Mouse (Mus musculus) cerebral cortex, adult 2 months (tissue): Measurements from ENCODE around the gene Mfsd12.

ENCODE experiments used
- WGBS: fragments of 180-500 bp; shearing (Covaris S2); methylation state at CpG from one replicate; pipeline ENCODE4 v1.1.7; 2018; 5-methylcytosine and 5-hydroxymethylcytosine counted together

Mfsd12 gene

DNA sequence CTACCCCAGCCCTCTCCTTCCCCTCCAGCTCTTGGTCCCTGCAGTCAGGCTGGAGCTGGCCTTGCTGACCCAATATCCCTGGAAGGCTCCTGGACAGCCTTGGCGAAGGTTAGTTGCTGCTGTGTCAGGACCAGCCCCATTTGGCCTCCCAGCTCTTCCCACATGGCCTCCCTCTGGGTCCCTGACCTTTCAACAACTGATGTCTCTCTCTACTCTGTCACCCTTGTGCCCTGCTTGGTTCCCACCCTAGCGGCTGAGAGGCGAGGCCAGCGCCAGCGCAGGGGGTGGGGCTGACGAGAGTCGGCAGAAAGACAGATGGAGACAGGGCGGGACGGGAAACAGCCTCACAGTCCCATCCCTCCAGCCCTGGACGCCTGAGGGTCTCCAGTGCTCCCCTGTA is 28.9 kb upstream of the Mfsd12 start, which contains the start of gene Tbxa2r:
Gene Tbxa2r (plus strand): TSS at position 346 of the 400 bp plus-strand sequence.
- 34% methylated on average over 10 of the region's 10 CpGs for WGBS

DNA sequence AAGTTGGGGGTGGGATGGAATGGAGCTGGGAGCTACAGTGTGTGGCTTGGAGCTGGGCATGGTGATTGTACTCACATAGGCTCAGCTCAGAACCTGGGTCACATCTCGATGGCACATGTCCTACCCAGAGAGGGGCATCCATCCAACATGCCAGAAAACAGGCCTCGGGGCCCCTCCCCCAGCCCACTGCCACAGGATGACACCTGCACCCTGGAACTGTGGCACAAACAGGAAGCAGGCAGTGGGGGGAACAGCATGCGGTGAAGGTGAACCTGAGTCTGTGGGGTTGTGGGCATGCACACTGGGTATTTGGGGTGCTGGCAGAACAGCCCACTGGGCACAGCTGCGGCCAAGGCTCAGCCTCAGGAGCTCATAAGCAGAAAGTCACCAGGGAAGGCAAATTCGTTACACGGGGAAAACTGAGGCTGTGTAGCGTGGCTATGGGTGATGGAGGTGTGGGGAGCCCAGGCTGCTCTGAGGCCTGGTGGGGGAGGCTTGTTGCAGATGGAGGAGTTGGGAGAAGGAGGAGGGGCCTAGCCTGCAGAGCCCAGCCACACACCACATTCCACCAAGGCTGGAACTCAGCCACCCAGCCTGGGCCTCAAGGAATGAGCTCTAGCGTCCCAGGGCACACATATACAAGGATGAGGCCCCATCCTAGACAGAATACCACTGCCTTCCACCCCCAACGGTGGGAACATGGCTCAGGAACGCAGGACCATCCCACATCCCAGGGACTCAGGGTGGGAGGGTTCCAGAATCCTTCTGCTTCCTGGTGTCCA is 27.9 kb upstream of the Mfsd12 start:
- 67% methylated on average over 10 of the region's 10 CpGs for WGBS

DNA sequence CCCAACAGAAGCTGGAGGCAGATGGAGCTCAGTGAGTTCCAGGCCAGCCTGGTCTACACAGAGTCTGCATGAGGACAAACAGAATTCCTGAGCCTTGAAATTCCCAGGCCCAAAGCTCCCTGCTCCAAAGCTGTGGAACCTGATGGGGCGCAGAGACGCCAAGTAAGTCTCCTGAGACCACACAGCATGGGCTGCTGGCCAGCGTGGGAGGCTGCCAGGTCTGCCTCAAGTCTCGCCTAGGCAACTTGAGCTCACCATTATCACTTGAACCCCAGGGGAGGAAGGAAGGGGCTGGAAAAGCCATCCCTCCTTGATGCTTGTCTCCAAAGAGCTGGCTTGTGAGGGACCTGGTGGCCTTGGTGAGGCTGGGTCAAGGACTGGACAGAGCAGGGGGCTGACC is 27.3 kb upstream of the Mfsd12 start:
- WGBS, result 68% methylated on average over 4 of the region's 4 CpGs

DNA sequence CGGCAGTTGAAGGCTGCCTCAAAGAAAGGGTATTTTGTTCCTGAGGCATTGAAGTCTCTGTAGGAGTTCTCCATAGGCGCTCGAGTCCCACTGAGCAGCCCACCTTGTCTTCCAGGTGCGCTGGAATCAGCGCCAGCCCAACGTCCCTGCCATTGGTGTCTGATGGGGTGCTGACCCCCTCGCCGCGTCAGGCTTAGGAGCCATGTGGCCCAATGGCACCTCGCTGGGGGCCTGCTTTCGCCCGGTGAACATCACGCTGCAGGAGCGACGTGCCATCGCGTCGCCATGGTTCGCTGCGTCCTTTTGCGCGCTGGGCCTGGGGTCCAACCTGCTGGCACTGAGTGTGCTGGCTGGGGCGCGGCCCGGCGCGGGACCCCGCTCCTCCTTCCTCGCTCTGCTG is 25.0 kb upstream of the Mfsd12 start:
- 32% methylated on average over 29 of the region's 29 CpGs for WGBS

DNA sequence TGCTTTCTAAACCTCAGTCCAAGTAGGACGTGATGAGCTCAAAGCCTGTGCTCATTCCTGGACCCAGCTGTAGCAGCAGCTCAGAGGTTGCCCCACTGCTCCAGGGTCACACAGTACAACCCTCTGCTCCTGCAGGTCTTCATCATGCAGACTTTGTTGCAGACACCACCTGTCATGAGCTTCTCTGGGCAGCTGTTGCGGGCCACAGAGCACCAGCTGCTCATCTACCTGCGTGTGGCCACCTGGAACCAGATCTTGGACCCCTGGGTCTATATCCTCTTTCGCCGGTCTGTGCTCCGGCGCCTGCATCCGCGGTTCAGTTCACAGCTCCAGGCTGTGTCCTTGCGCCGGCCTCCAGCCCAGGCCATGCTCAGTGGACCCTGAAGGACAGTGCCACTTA is 23.0 kb upstream of the Mfsd12 start:
- 84% methylated on average over 11 of the region's 11 CpGs for WGBS

DNA sequence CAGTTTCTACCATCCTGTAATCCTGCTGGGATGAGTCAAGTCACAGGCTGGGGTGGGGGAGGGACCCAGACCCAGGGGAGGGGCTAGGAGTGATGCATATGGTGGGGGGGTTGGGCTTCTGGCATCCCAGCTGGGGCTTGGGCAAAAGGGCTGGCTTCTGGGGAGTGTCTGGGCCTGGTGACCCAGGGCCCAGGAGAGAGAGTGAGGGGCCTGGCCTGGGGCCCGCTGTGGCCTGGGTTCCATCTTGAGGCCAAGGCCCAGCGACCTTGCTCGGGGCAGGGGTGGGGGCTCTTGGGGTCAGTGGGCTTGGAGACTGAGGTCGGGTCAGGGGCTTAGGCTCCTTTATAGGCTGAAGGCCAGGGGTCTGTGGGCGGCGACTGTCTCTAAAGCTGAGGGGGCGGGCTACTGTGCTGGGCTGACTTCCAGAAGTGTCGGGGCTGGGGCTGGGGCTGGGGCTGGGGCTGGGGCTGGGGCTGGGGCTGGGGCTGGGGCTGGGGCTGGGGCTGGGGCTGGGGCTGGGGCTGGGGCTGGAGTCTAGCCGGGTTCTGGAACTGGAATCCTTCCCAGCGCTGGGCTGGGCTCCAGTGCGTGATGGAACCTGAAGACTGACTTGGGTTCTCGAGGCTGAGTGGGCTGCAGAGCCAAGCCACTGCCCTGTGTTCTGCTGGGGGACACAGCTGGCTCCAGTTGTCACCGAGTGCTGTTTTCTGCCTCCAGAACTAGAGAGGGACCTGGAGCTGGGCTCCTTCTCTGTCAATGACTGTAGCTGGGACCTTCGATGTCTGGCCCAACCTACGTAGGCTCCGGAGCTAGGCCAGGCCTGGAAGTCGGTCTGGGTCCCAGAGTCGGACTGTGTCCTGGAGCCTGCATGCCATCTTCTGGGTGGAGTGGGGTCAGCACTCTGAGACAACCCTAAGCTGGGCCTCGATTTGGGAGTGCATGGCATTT is 21.6 kb upstream of the Mfsd12 start:
- WGBS, result 52% methylated on average over 19 of the region's 19 CpGs

DNA sequence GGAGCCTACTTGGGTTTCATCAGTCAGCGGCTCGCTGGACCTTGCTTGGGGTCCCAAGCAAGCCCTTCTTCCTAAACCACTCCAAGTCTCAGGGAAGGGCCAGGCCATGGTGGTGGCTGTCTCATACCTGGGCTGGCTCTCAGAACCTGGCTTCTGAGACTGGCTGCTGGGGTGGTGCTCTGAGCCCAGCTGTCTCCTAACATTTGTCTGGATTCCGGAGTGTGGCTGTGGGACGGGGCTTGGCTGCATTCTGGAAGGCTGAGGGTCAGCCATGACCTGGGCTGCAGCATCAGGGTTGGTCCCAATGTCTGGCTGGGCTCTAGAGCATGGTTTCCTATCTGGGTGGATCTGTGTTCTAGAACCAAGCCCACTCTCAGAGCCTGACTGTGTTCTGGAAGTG is 20.7 kb upstream of the Mfsd12 start:
- WGBS, result 97% methylated on average over 4 of the region's 4 CpGs

DNA sequence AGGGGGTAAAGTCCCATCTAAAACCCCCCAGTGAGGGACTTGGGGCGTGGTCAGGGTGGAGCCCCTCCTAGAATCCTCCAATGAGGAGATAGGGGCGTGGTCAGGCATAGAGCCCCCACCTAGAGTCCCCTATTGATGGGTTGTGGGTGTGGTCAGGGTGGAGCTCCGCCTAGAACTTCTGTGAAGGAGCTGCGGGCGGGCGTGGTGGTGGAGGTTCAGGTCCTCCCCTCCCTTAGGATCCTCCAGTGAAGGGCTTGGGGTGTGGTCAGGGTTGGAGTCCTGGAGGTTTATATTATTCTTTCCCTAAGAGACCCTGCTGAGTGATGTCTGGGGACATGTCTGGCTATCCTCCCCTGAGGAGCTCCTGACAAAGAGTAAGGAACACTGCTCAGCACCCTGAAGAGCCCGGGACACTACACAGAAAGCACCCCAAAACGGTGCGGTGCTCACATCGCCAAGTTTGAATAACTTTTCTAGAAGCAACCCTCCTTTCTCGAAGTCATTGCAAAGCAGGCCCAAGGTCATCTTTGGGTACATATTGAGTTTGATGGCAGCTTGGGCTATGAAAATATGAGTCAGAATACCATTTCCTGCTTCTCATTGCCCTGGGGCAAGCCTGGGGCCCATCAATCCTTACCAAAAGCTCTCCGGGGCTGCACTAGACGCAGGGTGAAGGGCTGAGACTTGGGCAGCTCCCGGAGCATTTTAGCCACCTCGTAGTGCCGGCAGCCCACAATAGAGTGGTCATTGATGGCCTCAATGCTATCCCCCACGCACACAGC is 16.5 kb upstream of the Mfsd12 start:
- WGBS, result 55% methylated on average over 17 of the region's 17 CpGs

DNA sequence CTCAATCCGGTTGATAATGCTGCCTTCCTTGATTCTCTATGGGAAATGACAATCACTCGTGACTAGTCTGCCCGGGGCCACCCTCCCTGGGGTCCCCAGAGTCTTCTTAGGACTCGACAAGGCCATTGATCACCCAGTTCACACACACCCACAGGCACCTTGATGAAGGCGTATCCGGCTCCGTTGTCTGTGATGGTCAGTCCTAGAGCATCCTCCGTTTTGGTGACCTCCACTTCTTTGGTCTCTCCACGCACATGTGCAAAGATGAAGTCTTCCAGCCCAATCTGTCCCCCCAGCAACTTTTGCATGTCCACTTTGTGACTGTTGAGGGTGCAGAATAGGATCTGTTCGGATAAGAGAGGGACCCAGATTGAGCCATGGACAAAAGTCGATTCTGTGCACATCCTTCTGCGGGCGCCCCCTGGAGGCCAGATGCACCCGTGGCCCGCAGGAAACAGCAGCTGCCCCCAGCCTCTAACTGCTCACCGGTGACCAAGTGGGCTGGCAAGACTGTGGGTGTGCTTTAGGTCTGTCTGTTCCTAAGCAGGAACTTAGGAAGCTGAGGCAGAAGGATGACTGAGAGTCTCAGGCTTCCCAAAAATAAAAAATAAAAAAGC is 15.8 kb upstream of the Mfsd12 start:
- 42% methylated on average over 16 of the region's 16 CpGs for WGBS

DNA sequence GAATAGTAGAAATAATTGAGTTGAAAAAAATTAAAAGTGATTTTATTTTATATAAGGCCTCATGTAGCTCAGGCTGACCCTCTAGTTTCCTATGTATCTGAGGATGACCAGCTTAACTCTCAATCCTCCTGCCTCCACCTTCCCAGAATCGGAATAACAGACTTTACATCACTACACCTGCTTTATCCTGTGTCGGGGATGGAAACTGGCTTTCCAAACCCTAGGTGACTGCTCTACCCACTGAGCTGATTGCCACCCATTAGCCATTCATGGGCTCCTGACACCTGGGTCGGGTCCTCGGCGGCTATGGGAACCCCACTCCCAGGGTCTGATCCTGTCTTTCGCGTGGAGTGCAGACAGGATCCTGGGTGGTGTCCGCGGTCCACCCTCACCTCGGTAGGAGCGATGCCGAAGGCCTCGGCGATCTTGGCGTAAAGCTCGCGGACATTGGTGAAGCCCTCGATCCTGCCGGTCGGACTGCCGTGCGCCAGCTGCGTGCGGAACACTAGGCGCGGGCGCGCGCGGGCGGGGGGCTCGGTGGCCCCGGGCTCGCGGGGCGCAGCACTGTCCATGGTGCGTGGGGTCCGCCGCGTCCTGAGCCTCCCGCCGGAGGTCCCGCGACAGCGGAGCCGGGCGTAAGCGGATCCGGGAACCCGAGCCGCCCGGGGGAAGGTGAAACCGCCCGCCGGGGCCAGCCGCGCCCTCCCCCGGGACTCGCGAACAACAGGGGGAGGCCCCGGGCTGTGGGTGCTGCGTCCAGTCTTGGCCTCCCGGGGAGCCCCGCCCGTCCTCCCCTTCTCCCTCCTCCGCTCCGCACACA is 14.4 kb upstream of the Mfsd12 start, which contains the start of gene Gipc3:
Gene Gipc3 (minus strand): TSS at position 581 of the 820 bp plus-strand sequence.
- WGBS, result 5% methylated on average over 66 of the region's 67 CpGs

DNA sequence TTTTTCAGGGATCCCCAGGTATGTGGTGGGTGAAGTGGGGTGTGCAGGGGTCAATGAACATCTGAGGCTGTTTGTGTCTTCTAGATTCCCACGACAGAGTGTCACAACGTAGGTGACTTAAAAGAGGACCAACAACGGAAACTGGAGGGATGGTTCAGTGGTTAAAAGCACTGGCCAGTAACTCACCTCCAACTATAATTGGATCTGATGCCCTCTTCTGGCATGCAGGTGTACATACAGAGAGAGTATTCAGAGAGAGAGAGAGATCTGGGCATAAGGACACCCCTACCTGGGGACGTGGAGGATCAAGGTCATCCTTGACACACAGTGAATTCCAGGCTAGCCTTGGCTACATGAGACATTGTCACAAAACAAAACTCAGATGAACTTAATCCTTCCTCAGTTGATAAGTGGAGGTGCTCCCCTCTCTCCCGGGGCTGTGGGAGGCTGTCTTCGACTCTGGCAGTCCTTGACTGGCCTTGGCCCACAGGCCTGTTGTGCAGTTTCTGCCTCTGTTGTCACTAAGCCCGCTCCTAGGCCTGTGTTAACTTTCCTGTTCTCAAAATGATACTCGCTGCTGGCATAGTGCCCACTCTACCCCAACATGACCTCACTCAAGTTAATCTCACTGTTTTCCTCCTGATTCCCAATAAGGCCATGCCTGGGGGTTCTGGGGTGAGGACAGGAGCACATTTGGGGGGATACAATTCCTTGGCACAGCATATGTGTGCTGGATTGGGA is 12.7 kb upstream of the Mfsd12 start:
- WGBS, result 50% methylated on average over 8 of the region's 8 CpGs

DNA sequence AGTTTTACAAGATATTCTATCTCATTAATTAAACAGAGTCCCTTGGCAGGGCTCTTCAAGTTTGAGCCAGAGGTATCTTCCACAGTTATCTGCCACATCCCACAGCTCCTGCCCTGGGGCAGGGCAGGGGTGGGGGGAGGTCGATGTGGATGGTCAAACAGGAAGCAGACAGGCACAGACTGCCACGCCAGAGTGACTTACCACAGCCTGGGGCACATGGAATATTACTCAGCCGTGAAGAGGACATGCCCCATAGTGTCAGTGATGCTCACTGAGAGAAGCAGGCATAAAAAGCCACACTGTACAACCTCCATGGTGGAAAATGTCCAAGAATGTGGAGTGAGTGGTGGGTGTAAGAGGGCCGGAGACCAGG is 12.1 kb upstream of the Mfsd12 start:
- 84% methylated on average over 4 of the region's 4 CpGs for WGBS

DNA sequence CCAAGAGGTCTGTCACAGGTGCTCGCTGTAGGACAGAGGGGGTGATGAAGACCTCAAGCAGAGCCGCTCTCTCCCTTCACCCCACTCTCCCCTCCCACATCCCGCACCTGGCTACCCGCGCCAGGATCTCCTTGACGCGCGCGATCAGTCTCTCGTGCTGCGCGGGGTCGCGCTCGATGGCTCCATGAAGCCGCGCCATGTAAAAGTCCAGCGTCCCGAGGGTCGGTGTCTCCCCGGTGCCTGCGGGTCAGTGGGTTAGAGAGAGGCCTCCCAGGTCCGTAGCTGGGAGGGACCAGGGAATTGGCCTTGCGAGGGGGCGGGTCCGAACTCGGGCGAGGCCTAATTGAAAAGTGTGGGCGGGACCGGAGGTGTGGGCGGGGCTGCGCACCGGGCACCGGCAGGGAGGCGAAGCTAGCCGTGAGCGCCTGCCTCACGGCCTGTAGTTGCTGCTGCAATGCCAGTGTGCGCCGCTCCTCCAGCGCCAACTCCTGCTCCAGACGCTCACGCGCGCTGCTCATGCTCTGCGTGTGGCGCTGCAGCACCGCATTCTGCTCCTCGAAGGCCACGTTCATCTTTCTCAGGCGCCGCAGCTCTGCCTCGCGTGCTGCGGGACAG is 10.7 kb upstream of the Mfsd12 start:
- 22% methylated on average over 55 of the region's 55 CpGs for WGBS

DNA sequence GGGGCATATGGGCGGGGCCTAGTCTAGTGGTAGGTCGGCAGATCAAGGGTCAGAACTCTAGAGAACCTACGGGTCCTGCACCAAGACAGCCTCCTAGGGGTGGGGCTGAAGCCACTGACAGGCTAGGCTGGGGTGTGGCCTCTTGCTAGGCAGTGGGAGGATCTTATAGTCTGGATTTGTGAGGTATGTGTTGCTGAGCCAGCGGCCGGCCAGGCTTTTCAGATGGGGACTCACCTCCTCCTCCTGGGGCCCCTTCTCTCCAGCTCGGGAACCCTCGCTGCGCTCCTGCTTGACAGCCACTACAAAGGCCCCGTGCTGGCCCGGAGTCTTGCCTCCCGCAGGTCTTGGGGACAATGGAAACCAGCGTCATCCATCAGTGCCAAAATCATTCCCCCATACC is 8.1 kb upstream of the Mfsd12 start:
- 19% methylated on average over 12 of the region's 12 CpGs for WGBS

DNA sequence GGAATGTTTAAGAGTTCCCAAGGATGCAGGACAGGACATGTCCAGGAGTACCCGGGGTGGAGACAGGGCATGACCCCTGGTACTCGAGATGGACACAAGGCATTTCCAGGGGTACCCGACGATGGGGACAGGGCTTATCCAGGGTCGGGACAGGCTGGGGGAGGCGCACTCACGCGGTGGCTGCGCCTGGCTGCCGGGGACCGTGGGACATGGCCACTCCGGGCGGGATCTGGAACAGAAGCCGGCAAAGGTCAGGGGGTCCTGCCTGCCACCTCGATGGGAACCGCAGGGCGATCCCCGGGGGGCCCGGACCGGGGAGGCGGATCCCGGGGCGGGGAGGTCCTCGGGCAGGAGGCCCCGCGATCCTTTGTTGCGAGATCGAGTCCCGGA is 7.3 kb upstream of the Mfsd12 start:
- WGBS, result under 1% methylated on average over 29 of the region's 29 CpGs

DNA sequence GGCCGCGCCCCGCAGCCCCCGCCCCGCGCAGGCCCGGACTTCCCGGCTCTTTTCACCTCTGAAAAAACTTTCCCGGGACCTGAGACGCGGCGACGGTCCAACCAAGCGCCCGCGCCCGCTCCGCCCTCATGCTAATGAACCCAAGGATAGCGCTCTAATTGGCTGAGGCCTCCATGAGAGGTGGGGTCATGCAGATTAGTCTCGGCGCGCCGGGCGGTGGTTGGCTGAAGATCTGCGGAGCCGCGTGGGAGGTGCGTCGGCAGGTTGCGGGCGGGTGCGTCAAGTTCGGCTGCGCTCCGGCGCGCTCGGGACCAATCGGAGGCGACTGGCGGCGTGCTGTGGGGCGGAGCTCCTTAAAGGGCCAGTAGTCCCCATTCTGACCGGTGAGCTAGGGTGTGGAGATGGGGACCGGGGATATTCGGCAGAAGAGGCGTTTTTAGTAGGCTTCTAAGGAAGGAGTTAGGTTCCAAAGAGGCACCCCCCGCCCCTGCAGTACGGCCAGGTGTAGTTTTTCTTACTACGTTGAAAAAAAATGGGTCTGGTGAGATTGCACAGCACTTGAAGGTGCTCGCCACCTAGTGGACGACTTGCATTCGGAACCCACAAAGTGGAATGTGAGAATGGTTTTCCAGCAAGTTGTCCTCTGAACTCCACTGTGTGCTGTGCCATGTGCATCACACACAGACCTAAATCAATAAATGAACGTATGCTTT is 6.8 kb upstream of the Mfsd12 start, which contains the start of gene Hmg20b:
Gene Hmg20b (minus strand): TSS at position 130 of the 713 bp plus-strand sequence.
- WGBS, result under 1% methylated on average over 54 of the region's 54 CpGs

DNA sequence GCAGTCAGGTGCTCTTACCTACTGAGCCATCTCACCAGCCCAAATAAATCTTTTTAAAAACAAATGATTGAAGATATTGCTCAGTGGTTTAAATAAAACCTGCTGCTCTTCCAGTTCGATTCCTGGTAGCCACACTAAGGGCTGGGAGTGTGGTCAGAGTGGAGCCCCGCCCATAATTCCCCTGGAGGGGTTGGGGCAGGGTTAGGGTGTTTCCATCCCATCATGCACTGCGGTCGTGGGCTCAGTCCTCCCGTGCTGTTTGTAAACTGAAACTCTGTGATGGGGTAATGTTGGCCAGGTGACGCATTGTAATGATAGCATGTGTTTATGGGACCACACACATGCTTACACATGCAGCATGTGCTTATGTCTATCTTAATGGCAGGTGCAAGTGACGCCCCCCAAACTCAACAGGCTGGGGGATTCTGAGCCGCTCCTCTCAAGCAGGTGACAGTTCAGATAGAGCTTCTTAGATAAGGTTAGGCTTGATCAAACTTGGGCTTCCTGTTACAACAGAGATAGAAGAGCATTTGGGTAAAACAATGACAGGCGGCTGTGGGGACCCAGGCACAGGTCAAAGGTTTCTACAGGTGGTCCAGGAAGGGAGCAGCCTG is 5.5 kb upstream of the Mfsd12 start:
- WGBS, result 33% methylated on average over 9 of the region's 9 CpGs
